Mouse (Mus musculus) hindbrain, embryonic 16.5 days (tissue): Measurements from ENCODE around the gene Dgki. TPM values are rescaled to one million over a fixed set of nuclear protein-coding genes. Genes with fewer than 3 reads are reported as not detected.
A peak's percentile ranks its signal among the peaks of the same experiment; 100 is the strongest.

ENCODE experiments used
- ATAC-seq: fragments of 200-750 bp; cut with Nextera tagmentation; 2 replicates; pipeline ENCODE4 v1.8.0; 2017; ENCODE audit warnings: moderate TSS enrichment, moderate library complexity
- H3K27ac ChIP-seq: fragments of 300-500 bp; sonication (generic); 2 replicates; pipeline ENCODE4 v1.5.1; 2014; ENCODE audit warnings: low read depth, mild to moderate bottlenecking, control low read depth, low read length, moderate library complexity
- H3K27me3 ChIP-seq: fragments of 300-500 bp; sonication (generic); replicated peaks from 2 replicates; pipeline ENCODE4 v1.6.1; 2014; ENCODE audit warnings: low read length; ENCODE audit not compliant: control insufficient read depth, insufficient read depth
- H3K36me3 ChIP-seq: fragments of 300-500 bp; sonication (generic); 2 replicates; pipeline ENCODE4 v1.6.1; 2014; ENCODE audit warnings: mild to moderate bottlenecking, low read length, moderate library complexity, mixed read lengths; ENCODE audit not compliant: control insufficient read depth, insufficient read depth
- H3K4me1 ChIP-seq: fragments of 300-500 bp; sonication (generic); 2 replicates; pipeline ENCODE4 v1.6.1; 2014; ENCODE audit warnings: low read depth, low read length; ENCODE audit not compliant: control insufficient read depth, insufficient read depth
- H3K4me2 ChIP-seq: fragments of 300-500 bp; sonication (generic); 2 replicates; pipeline ENCODE4 v1.6.1; 2014; ENCODE audit warnings: mild to moderate bottlenecking, low read length, control low read depth, moderate library complexity
- H3K4me3 ChIP-seq: fragments of 300-500 bp; sonication (generic); 2 replicates; pipeline ENCODE4 v1.5.1; 2014; ENCODE audit warnings: mild to moderate bottlenecking, low read length, control low read depth, moderate library complexity
- H3K9ac ChIP-seq: fragments of 300-500 bp; sonication (generic); 2 replicates; pipeline ENCODE4 v1.6.1; 2014; ENCODE audit warnings: low read depth, mild to moderate bottlenecking, control low read depth, low read length, moderate library complexity
- H3K9me3 ChIP-seq: fragments of 300-500 bp; sonication (generic); 2 replicates; pipeline ENCODE4 v1.6.1; 2014; ENCODE audit warnings: mild to moderate bottlenecking, low read length, moderate library complexity; ENCODE audit not compliant: control insufficient read depth
- WGBS: fragments of 180-500 bp; shearing (Covaris S2); extraction: QIAGEN DNeasy Blood & Tissue Kit; methylation state at CpG from one replicate; pipeline ENCODE4 v1.1.7; 2014; 5-methylcytosine and 5-hydroxymethylcytosine counted together
- polyA plus RNA-seq: library from polyadenylated mRNA; unstranded; fragments of >200 nt; fragmentation: Nextera tagmentation; extraction: Ambion mirVana; gene quantifications from 2 replicates; pipeline ENCODE4 v1.2.1, GENCODE M21; 2015

Dgki gene
- polyA plus RNA-seq, result 6.0 and 6.7 TPM in 2 replicates

- peak within 1 kb of the TSS; percentile 71 for H3K4me2 ChIP-seq
- no peaks in the 10 kb centered on the region for H3K9me3 ChIP-seq
- H3K4me1 ChIP-seq, result peaks cover 31% of the 10 kb centered on the region
- peak; percentile 96 for ATAC-seq
- no peaks in the 10 kb centered on the region for H3K27me3 ChIP-seq
- H3K27ac ChIP-seq, result peak within 1 kb of the TSS; percentile 82
- H3K36me3 ChIP-seq, result no peaks in the 10 kb centered on the region
- peak within 1 kb of the TSS; percentile 82 for H3K9ac ChIP-seq
- peak within 1 kb of the TSS; percentile 73 for H3K4me3 ChIP-seq
- WGBS, result under 1% methylated on average over 64 of the region's 65 CpGs
Observed at GRCm38 (mm10) chr6:37299562-37300390, at the start of gene Dgki. TSS of gene Dgki (minus strand) at chr6:37300184.

GRCm38 (mm10) chr6:37347606-37348005, 47.6 kb upstream of the Dgki start:
- Histone ChIP-seq H3K27me3 (no peaks in the 10 kb centered on the region), H3K36me3 (no peaks in the 10 kb centered on the region), H3K9ac (no peak overlapping the region), H3K27ac (no peak overlapping the region), H3K4me3 (no peak overlapping the region), H3K4me2 (no peak overlapping the region), H3K9me3 (no peaks in the 10 kb centered on the region), H3K4me1 (no peaks in the 10 kb centered on the region)
- WGBS, result 84% methylated on average over 5 of the region's 5 CpGs
- no peak for ATAC-seq

GRCm38 (mm10) chr6:37338055-37338454, 38.1 kb upstream of the Dgki start:
- Histone ChIP-seq H3K9ac (no peak overlapping the region), H3K4me1 (peaks cover 10% of the 10 kb centered on the region), H3K4me2 (no peak overlapping the region), H3K27ac (no peak overlapping the region), H3K27me3 (no peaks in the 10 kb centered on the region), H3K4me3 (no peak overlapping the region), H3K9me3 (no peaks in the 10 kb centered on the region), H3K36me3 (no peaks in the 10 kb centered on the region)
- ATAC-seq, result no peak
- 85% methylated on average over 5 of the region's 5 CpGs for WGBS

GRCm38 (mm10) chr6:37336831-37337260, 36.9 kb upstream of the Dgki start:
- 9% methylated on average over 5 of the region's 5 CpGs for WGBS
- Histone ChIP-seq H3K4me2 (no peak overlapping the region), H3K9me3 (no peaks in the 10 kb centered on the region), H3K9ac (no peak overlapping the region; the same call in 1 of the 2 replicates), H3K27me3 (no peaks in the 10 kb centered on the region), H3K36me3 (no peaks in the 10 kb centered on the region), H3K27ac (0 out of 2 replicates have a peak overlapping the region, but pooled peaks have one; percentile 5), H3K4me1 (peaks cover 10% of the 10 kb centered on the region), H3K4me3 (no peak overlapping the region)
- peak; percentile 64 for ATAC-seq

- ATAC-seq, result 0 out of 2 replicates have a peak, but pooled peaks have one; percentile 31
- no peak overlapping the region; the same call in 1 of the 2 replicates for H3K9ac ChIP-seq
Observed at GRCm38 (mm10) chr6:37336381-37336780, 36.4 kb upstream of the Dgki start.

GRCm38 (mm10) chr6:37332846-37333245, 32.9 kb upstream of the Dgki start:
- Histone ChIP-seq H3K4me3 (no peak overlapping the region), H3K9me3 (no peaks in the 10 kb centered on the region), H3K27ac (no peak overlapping the region), H3K36me3 (no peaks in the 10 kb centered on the region), H3K27me3 (no peaks in the 10 kb centered on the region), H3K9ac (no peak overlapping the region), H3K4me2 (no peak overlapping the region), H3K4me1 (peaks cover 33% of the 10 kb centered on the region)
- ATAC-seq, result no peak
- 72% methylated on average over 10 of the region's 10 CpGs for WGBS

More at GRCm38 (mm10) chr6:37336381-37336780, 36.4 kb upstream of the Dgki start:
- Histone ChIP-seq H3K36me3 (no peaks in the 10 kb centered on the region), H3K4me2 (no peak overlapping the region), H3K4me3 (no peak overlapping the region), H3K27me3 (no peaks in the 10 kb centered on the region), H3K4me1 (peaks cover 10% of the 10 kb centered on the region), H3K9me3 (no peaks in the 10 kb centered on the region), H3K27ac (0 out of 2 replicates have a peak overlapping the region, but pooled peaks have one; percentile 5)
- WGBS, result 54% methylated on average over 7 of the region's 7 CpGs

GRCm38 (mm10) chr6:37329901-37330864, 30.2 kb upstream of the Dgki start:
- Histone ChIP-seq H3K9ac (0 out of 2 replicates have a peak overlapping the region, but pooled peaks have one; percentile 15), H3K4me1 (peaks cover 36% of the 10 kb centered on the region), H3K4me2 (no peak overlapping the region), H3K4me3 (no peak overlapping the region), H3K27ac (peak overlapping the region; percentile 57), H3K36me3 (no peaks in the 10 kb centered on the region), H3K27me3 (no peaks in the 10 kb centered on the region), H3K9me3 (no peaks in the 10 kb centered on the region)
- WGBS, result 29% methylated on average over 5 of the region's 5 CpGs
- ATAC-seq, result peak; percentile 81

GRCm38 (mm10) chr6:37329376-37329775, 29.4 kb upstream of the Dgki start:
- Histone ChIP-seq H3K9me3 (no peaks in the 10 kb centered on the region), H3K4me2 (no peak overlapping the region), H3K4me3 (no peak overlapping the region), H3K27me3 (no peaks in the 10 kb centered on the region), H3K4me1 (peaks cover 36% of the 10 kb centered on the region), H3K27ac (peak overlapping the region; percentile 51; the same call in 1 of the 2 replicates), H3K36me3 (no peaks in the 10 kb centered on the region), H3K9ac (no peak overlapping the region)
- WGBS, result 75% methylated on average over 3 of the region's 3 CpGs
- no peak for ATAC-seq
